Mouse (Mus musculus): ENCODE results near the gene Ccdc39. TPM values are rescaled to one million over a fixed set of nuclear protein-coding genes. Genes with fewer than 3 reads are reported as not detected.
A peak's percentile ranks its signal among the peaks of the same experiment; 100 is the strongest.

The Ccdc39 gene
- 16.6 and 17.3 TPM in 2 replicates for polyA plus RNA-seq (2015; fragmentation: Nextera tagmentation; extraction: Ambion mirVana)

DNA sequence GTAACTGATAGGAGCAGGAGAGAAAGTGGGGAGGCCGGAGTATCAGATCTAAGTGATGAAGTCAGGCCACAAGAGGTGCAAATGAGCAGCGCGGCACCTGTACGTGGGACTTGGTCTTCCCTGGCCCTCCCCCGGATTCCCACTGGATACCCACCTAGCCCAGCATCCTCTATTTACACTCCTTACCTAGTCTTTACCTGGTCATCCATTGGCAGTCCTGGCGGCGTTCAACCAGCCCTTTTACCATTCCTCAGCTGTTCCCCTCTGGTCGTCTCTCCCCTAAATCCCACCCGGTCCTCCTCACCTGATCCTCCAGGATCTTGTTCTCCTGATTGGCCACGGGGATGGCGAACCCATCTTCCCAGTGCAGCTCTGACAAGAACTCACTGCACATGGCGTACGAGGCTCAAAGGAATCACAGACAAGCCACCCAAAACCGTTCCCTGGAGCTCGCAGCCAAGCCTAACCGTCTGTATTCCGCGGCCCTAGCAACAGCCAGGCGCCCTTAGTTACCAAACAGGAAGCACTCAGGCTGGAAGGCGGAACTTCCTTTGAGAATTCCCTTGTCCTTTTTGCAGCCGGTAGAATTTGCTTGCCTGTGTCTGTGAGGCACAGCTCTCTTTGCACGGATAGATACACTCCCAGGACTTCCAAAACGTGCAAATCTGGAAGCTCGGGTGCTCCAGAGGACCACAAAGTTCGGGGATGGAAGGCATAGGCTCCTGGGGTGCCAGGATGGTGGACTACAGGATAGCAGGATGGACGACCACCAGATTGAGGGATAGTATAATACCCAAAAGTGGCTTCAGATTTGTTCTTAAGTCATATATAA lies at the start of gene Ccdc39:
Gene Ccdc39 (minus strand): TSS at position 510 of the 832 bp plus-strand sequence.
- peak within 1 kb of the TSS; percentile 63 for H3K9ac ChIP-seq
- H3K4me2 ChIP-seq: peak within 1 kb of the TSS; percentile 85
- peak; percentile 95 for ATAC-seq (ENCODE audit: low FRiP score, low read depth)
- no peaks in the 10 kb centered on the region for H3K9me3 ChIP-seq
- peaks cover 12% of the 10 kb centered on the region; the same call in 1 of the 2 replicates for H3K4me1 ChIP-seq (replicated peaks)
- no peaks in the 10 kb centered on the region for H3K36me3 ChIP-seq
- WGBS: 4% methylated on average over 26 of the region's 26 CpGs
- peak within 1 kb of the TSS; percentile 81 for H3K27ac ChIP-seq (replicated peaks)
- H3K27me3 ChIP-seq: no peaks in the 10 kb centered on the region
- H3K4me3 ChIP-seq: peak within 1 kb of the TSS; percentile 74

DNA sequence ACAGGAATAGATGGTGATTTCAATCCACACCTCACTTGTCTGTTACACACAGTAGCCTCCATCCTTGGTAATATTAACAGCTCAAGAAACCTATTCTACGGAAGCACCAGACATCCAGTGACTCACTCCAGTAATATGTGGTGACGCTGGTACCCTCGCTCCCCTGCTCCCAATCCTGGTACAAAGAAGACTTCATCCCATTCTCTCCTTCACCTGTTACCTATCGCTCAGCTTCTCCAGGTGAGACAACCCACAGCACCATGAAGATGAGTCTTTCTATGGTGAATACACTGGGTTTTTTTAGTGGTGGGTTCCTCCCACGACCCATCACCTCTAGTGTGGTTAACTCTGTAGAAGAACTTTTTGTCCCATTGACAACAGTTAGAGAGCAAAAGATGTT lies 49.3 kb upstream of the Ccdc39 start:
- Histone ChIP-seq H3K4me1 (replicated peaks) (no peaks in the 10 kb centered on the region), H3K4me3 (no peak overlapping the region), H3K9me3 (no peaks in the 10 kb centered on the region), H3K9ac (no peak overlapping the region), H3K27me3 (0 out of 2 replicates have a peak, but pooled peaks cover 7% of the 10 kb centered on the region), H3K27ac (replicated peaks) (no peak overlapping the region), H3K36me3 (no peaks in the 10 kb centered on the region), H3K4me2 (no peak overlapping the region)
- 90% methylated on average over 5 of the region's 5 CpGs for WGBS
- no peak for ATAC-seq (ENCODE audit: low FRiP score, low read depth)

DNA sequence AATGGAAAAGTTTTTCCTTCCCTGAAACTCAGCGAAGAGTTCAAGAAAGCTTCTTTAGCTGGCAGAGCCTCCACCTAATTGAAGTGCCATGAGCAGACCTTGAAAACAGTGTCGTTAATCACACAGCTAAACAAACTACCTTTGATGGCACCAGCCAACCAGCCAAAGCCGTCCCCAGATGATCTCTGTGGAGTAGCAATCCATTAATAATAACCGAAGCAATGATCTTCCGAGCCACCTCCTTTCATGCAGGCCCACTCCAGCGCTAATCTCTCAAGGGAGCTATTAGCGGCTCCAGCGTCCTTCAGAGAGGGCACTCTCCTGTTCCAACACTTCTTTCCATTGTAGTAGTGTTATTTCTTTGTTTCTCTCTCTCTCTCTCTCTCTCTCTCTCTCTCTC lies 43.3 kb upstream of the Ccdc39 start:
- 30% methylated on average over 8 of the region's 8 CpGs for WGBS
- Histone ChIP-seq H3K27me3 (0 out of 2 replicates have a peak, but pooled peaks cover 4% of the 10 kb centered on the region), H3K27ac (replicated peaks) (no peak overlapping the region), H3K4me3 (no peak overlapping the region), H3K4me2 (no peak overlapping the region), H3K9me3 (no peaks in the 10 kb centered on the region), H3K4me1 (replicated peaks) (no peaks in the 10 kb centered on the region), H3K36me3 (no peaks in the 10 kb centered on the region), H3K9ac (no peak overlapping the region)
- no peak for ATAC-seq (ENCODE audit: low FRiP score, low read depth)

DNA sequence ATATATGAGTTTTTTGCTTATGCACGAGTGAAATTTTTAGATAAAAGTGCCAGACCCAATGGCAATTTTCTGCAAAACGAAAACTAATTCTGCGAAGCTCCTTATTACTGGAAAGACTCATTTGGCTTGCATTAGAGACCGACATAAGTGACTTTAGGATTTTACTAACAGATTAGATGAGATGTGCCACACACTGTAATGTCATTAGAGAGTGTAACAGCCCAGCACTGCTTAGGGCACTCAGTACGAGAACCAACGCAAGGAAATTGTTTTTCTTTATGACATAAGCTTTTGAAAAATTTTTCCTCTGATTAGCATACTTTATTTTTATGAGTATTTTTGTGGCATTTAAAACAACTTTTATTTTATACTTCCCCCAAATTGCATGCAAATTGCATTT lies 39.0 kb upstream of the Ccdc39 start:
- no peaks in the 10 kb centered on the region for H3K4me1 ChIP-seq (replicated peaks)
- ATAC-seq (ENCODE audit: low FRiP score, low read depth): no peak
- H3K9ac ChIP-seq: no peak overlapping the region
- WGBS: 69% methylated on average over 6 of the region's 6 CpGs
- no peak overlapping the region for H3K4me2 ChIP-seq
- H3K27ac ChIP-seq (replicated peaks): no peak overlapping the region
- H3K36me3 ChIP-seq: no peaks in the 10 kb centered on the region
- H3K27me3 ChIP-seq: no peaks in the 10 kb centered on the region
- no peak overlapping the region for H3K4me3 ChIP-seq
- no peaks in the 10 kb centered on the region for H3K9me3 ChIP-seq

DNA sequence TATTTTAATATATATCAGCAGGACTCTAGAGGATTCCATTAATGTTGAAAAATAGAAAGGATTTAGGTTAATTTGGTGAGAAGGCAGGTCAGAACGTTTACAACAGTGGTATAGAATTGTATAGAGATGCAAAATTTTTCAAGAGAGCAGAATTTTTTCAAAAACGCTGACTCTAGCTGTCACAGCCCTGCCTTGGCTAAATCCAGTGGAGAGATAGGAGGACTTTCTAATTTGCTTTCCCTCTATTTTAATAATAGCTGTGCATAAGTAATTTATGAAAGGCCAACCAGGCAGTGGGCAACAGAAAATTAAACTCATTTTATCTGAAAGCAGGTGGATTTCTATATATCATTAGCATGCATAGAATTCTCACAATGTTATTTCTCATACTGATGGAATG lies 38.6 kb upstream of the Ccdc39 start:
- no peak for ATAC-seq (ENCODE audit: low FRiP score, low read depth)

DNA sequence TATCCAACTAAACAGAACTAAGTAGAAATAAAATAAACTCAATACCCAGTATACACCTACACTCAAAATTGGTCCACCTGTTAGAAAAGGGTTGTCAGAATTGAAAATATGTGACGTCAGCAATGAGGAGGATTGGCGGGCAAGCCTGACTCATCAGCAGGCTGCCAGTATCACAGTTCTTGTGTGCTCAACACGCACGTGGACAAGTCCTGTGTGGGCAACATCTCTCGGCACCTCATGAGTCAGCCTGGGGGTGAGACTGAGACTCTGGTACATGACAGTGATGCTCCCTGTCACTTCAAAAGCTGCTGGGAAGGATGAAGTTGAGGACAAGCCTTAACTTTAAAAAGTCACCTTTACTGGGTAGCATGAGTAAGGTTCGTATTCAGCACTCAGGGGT lies 34.6 kb upstream of the Ccdc39 start:
- Histone ChIP-seq H3K27me3 (no peaks in the 10 kb centered on the region), H3K4me3 (no peak overlapping the region), H3K4me1 (replicated peaks) (no peaks in the 10 kb centered on the region), H3K27ac (replicated peaks) (no peak overlapping the region), H3K36me3 (no peaks in the 10 kb centered on the region), H3K9ac (no peak overlapping the region), H3K4me2 (no peak overlapping the region), H3K9me3 (no peaks in the 10 kb centered on the region)
- 95% methylated on average over 6 of the region's 6 CpGs for WGBS
- ATAC-seq (ENCODE audit: low FRiP score, low read depth): no peak

More for the DNA sequence above, 38.6 kb upstream of the Ccdc39 start:
- Histone ChIP-seq H3K4me3 (no peak overlapping the region), H3K4me2 (no peak overlapping the region), H3K36me3 (no peaks in the 10 kb centered on the region), H3K4me1 (replicated peaks) (no peaks in the 10 kb centered on the region), H3K9me3 (no peaks in the 10 kb centered on the region), H3K27me3 (no peaks in the 10 kb centered on the region), H3K9ac (no peak overlapping the region), H3K27ac (replicated peaks) (no peak overlapping the region)
- 73% methylated on average over 2 of the region's 2 CpGs for WGBS

DNA sequence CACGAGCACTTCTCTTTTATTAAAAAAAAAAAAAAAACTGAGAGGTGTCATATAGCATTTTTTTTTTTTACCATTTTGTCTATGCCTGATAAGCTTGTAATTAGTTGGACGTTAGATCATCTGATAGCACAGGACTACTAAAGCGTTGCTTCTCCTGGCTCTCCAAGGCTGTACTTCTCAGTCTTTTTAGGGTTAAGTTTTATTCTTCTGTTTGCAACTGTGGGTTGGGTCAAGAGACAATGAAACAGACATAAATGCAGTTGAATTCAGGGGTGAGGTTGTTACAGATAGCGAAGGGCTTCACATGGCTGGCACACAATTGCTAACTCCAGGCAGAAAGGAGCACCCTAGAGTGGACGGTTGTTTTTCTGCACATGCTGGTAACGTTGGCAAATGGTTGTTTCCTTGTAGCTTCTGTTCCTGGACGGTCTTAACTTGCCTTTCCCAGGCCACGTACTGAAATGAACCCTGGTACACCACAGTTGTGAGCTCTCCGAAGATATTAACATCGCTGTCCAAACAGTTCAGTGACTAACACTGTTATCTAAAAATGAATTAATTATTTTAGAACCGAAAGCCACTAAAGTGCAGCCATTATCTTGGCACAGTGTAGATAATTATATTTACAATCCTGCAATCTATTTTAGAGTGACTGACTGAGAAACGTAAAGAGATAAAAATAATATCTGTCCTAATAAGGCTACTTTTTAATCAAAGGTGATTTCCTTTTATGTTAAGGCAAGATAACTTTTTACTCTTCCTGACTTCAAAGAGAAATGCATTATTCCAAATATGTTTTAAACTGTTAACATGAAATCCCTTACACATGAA lies 30.6 kb upstream of the Ccdc39 start:
- no peak for ATAC-seq (ENCODE audit: low FRiP score, low read depth)
- H3K4me2 ChIP-seq: no peak overlapping the region
- H3K27me3 ChIP-seq: no peaks in the 10 kb centered on the region
- no peaks in the 10 kb centered on the region for H3K36me3 ChIP-seq
- 79% methylated on average over 12 of the region's 12 CpGs for WGBS
- H3K4me1 ChIP-seq (replicated peaks): no peaks in the 10 kb centered on the region
- H3K27ac ChIP-seq (replicated peaks): no peak overlapping the region
- no peaks in the 10 kb centered on the region for H3K9me3 ChIP-seq
- H3K4me3 ChIP-seq: no peak overlapping the region
- no peak overlapping the region for H3K9ac ChIP-seq

DNA sequence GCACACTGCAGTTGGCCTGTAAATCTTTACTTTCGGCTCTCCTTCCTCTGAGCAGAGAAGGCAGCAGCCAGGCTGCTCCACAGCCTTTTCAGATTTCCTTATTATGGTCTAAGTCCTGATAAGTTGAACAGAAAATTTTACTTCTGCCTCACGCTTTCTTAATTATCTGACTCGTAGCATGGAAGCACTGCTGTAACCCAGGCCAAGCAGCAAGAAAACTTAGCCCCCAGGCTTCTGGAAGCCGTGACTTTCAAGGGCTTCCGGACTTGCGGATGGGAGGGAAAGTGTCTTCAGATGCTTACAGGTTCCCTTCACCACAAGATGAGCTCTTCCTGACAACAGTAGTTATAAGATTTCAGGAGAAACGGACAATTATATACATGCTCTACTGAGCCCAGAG lies 29.7 kb upstream of the Ccdc39 start:
- no peaks in the 10 kb centered on the region for H3K27me3 ChIP-seq
- no peaks in the 10 kb centered on the region for H3K4me1 ChIP-seq (replicated peaks)
- no peak overlapping the region for H3K9ac ChIP-seq
- H3K9me3 ChIP-seq: no peaks in the 10 kb centered on the region
- ATAC-seq (ENCODE audit: low FRiP score, low read depth): no peak
- H3K4me3 ChIP-seq: no peak overlapping the region
- H3K27ac ChIP-seq (replicated peaks): no peak overlapping the region
- no peak overlapping the region for H3K4me2 ChIP-seq
- no peaks in the 10 kb centered on the region for H3K36me3 ChIP-seq
- WGBS: 74% methylated on average over 7 of the region's 7 CpGs

DNA sequence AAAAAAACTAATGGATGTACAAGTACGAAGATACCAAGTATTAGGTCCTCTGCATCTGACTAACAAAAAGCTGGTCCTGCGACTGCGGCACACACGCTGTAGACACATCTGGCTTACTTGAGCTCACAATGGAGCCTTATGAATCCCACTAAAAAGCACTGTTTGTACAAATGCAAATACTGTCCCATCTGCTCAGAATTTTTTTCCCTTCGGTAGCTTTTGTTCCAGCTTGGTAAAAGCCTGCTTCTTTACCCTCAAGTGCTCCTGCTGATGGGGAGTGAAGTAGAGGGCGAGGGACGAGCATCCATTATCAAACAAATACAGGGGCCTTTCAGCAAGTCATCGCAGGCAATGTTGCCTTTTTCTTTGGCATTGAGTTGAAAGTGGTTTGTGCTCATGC lies 29.3 kb upstream of the Ccdc39 start:
- Histone ChIP-seq H3K9me3 (no peaks in the 10 kb centered on the region), H3K9ac (no peak overlapping the region), H3K36me3 (no peaks in the 10 kb centered on the region), H3K27me3 (no peaks in the 10 kb centered on the region), H3K27ac (replicated peaks) (no peak overlapping the region), H3K4me1 (replicated peaks) (no peaks in the 10 kb centered on the region), H3K4me3 (no peak overlapping the region), H3K4me2 (no peak overlapping the region)
- ATAC-seq (ENCODE audit: low FRiP score, low read depth): no peak
- 41% methylated on average over 8 of the region's 8 CpGs for WGBS

DNA sequence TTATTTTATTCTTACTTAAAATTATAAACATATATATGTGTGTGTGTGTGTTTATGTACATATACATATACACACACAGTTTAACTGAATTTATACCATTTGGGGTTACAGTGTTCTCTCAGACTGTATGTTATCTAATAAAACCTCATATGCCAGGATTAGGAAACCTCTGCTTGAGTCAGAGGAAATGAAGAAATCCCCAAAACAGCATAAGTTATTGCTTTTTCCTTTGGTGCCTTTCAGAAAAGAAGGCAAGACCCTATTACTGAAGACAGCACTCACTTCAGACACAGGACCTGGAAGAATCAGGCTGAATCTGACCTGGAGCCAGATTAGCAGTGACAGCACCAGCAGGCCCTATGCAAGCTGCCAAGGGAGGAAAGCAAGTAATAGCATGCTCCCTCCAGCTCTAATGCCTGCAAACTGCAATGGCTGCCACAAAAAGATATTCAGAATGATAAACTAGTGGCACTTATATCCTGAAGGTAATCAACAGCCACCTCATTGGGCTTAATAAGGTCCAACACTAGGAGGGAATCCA lies 20.0 kb upstream of the Ccdc39 start:
- Histone ChIP-seq H3K4me2 (no peak overlapping the region), H3K27me3 (no peaks in the 10 kb centered on the region), H3K36me3 (no peaks in the 10 kb centered on the region), H3K9ac (no peak overlapping the region), H3K4me3 (no peak overlapping the region), H3K27ac (replicated peaks) (no peak overlapping the region), H3K9me3 (no peaks in the 10 kb centered on the region), H3K4me1 (replicated peaks) (no peaks in the 10 kb centered on the region)
- ATAC-seq (ENCODE audit: low FRiP score, low read depth): no peak

DNA sequence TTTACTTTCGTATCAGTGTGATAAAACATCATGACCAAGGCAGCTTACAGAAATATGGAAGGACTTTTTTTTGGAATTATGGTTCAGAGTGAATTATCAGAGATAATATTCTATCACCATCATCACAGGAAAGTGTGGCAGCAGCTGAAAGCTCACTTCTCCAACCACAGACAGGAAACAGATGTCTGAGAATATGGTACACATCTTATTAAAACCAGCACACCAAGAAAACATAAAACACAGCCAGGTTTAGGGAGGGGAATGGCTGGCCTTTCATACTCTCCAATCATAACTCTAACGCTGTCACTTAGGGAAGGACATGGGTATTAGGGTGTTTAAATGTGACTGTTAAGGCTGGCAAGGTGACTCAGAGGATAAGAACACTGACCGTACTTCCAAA lies 14.8 kb upstream of the Ccdc39 start:
- no peaks in the 10 kb centered on the region for H3K4me1 ChIP-seq (replicated peaks)
- H3K4me2 ChIP-seq: no peak overlapping the region
- H3K9ac ChIP-seq: no peak overlapping the region
- H3K9me3 ChIP-seq: no peaks in the 10 kb centered on the region
- no peak for ATAC-seq (ENCODE audit: low FRiP score, low read depth)
- H3K27me3 ChIP-seq: no peaks in the 10 kb centered on the region
- 87% methylated on average over 3 of the region's 3 CpGs for WGBS
- H3K27ac ChIP-seq (replicated peaks): no peak overlapping the region
- H3K4me3 ChIP-seq: no peak overlapping the region
- no peaks in the 10 kb centered on the region for H3K36me3 ChIP-seq

DNA sequence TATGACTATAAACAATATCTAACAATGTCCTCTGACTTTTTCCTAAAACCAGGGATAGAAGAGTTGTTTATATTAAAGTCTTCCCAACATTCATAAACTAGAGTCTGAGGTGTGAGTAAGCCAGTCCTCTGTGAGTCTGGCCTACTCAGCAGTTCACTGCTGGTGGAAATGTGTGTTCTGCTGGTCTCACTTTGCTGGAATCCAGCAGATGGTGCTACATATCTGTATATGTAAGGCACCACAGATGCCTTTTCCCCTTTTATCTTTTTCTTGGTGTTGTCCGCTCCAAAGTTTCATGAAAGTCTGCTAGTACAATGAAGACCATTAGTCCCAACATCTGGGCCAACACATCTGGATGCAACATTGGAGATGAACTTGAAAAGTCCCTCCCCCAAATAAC lies 9.0 kb upstream of the Ccdc39 start:
- no peak overlapping the region for H3K9ac ChIP-seq
- H3K4me2 ChIP-seq: no peak overlapping the region
- H3K4me1 ChIP-seq (replicated peaks): no peaks in the 10 kb centered on the region
- ATAC-seq (ENCODE audit: low FRiP score, low read depth): no peak
- no peaks in the 10 kb centered on the region for H3K9me3 ChIP-seq
- H3K27me3 ChIP-seq: no peaks in the 10 kb centered on the region
- H3K36me3 ChIP-seq: no peaks in the 10 kb centered on the region
- WGBS: 60% methylated on average over 1 of the region's 1 CpGs
- no peak overlapping the region for H3K27ac ChIP-seq (replicated peaks)
- no peak overlapping the region for H3K4me3 ChIP-seq

Measured in hindbrain, embryonic 15.5 days (tissue).